Mouse (Mus musculus) natural killer cell, adult 2 months (primary cell): Measurements from ENCODE around the gene Tstd3.
A peak's percentile ranks its signal among the peaks of the same experiment; 100 is the strongest.

Source experiments
- DNase-seq, 2 experiments: peaks; one replicate each; pipeline ENCODE4 v3.0.0; 2022; ENCODE audit warnings: low spot score in 2 of 2

Gene Tstd3

GRCm38 (mm10) chr4:21766863-21767304, at the start of gene Tstd3, which contains the start of gene Usp45:
Gene Tstd3, minus strand, starts transcription at chr4:21767212.
Gene Usp45, plus strand, starts transcription at chr4:21767156.
- DNase-seq: peak; percentile 67 to 74

DNA sequence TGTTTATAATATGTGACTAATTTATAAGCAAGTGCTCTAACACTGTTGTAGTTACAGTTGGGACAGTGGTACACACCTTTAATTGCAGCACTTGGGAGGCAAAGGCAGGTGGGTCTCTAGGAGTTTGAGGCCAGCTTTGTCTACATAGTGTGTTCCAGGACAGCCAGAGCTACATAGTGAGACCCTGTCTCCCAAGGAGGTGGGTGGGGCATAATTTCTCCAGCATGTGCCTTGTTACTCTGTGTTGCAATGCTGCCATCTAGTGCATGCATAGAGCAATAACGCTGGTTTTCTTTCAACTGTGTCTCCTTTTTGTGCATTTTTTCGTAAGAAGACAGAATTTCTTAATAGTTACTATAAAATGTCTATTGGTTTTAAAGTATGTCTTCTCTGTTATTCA, 47.0 kb upstream of the Tstd3 start:
- DNase-seq: peak; percentile 13 to 37

DNA sequence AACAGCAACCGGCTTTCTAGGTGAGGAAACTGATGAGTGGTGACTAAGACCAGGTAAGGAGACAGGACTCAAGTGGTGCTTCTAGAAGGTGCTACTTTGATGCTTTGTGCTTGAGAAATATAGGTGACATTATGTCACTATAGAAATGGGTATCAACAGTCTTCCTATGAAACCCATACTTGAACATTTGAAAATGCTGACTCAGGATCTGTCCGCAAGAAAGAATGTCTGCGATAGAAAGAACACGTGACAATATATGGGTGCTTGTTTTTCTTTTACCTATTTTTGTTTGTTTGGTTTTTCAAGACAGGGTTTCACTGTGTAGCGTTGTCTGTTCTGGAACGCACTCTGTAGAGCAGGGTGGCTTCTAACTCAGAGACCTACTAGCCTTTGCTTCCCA, 45.6 kb upstream of the Tstd3 start:
- no peak for DNase-seq

DNA sequence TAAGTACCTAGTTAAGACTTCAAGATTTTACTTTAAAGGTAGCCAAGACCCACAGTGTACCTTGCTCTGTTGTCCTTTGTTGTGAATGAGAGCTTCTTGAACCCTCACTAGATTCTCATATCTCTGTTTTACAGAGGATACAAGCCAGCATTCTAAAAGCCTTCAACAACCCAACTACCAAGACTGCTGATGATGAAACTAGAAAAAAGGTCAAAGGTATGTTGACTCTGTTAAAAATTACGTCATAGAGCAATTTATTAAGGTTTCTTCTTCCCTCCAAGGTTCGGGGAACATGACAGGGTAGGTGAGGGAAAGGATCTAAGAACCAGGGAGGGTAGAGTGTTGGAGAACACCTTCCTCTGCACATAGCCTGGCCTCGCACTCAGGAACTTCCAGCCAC, 43.6 kb upstream of the Tstd3 start:
- DNase-seq: no peak

- DNase-seq: no peak
These were observed 40.2 kb upstream of the Tstd3 start for GRCm38 (mm10) chr4:21807204-21807603.

GRCm38 (mm10) chr4:21801620-21802019, 34.6 kb upstream of the Tstd3 start:
- DNase-seq: no peak

- no peak for DNase-seq
These were observed 34.0 kb upstream of the Tstd3 start for GRCm38 (mm10) chr4:21801013-21801412.

DNA sequence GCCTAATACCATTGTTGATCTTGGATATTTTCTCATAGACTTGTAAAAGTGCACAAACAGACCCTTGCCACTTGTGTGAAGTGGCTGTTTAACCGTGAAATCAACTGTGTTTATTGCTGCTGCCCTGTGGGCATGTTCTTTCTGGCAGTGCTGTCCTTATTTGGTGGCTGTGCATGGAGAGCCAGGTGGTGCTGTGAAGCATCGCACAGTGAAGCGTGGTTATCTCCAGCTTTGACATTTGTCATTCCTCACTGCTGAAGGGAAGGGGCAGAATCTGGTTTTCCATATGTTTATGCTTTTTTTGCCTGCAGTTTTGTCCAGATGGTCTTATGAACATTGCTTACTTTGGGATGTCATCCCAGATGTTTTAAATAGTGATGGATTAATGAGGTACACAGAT, 26.6 kb upstream of the Tstd3 start:
- no peak for DNase-seq

GRCm38 (mm10) chr4:21789836-21790235, 22.8 kb upstream of the Tstd3 start:
- no peak for DNase-seq

DNA sequence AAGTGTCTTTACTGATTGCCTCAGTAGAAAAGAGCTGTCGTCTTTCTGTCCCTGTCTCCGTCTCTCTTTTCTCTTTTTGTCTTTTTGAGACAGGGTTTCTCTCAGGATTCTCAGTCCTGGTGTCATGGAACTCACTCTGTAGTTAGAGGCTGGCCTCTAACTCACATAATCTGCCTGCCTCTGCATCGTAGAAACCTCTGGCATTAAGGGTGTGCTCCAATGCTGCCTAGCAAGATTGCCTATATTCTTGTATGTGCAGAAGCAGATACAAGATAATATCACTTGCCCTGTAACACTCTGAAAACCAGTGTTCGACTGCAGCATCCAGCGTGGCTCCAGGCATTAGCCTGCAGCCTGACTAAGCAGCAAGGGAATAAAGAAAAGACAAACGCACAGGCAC, 21.9 kb upstream of the Tstd3 start:
- no peak for DNase-seq

GRCm38 (mm10) chr4:21786268-21786667, 19.3 kb upstream of the Tstd3 start:
- no peak for DNase-seq

- DNase-seq: no peak
These were observed 14.1 kb upstream of the Tstd3 start for GRCm38 (mm10) chr4:21780816-21781726.

- DNase-seq: peak in 1 of 2 experiments; percentile 6
These were observed 9.9 kb upstream of the Tstd3 start for GRCm38 (mm10) chr4:21776946-21777265.

DNA sequence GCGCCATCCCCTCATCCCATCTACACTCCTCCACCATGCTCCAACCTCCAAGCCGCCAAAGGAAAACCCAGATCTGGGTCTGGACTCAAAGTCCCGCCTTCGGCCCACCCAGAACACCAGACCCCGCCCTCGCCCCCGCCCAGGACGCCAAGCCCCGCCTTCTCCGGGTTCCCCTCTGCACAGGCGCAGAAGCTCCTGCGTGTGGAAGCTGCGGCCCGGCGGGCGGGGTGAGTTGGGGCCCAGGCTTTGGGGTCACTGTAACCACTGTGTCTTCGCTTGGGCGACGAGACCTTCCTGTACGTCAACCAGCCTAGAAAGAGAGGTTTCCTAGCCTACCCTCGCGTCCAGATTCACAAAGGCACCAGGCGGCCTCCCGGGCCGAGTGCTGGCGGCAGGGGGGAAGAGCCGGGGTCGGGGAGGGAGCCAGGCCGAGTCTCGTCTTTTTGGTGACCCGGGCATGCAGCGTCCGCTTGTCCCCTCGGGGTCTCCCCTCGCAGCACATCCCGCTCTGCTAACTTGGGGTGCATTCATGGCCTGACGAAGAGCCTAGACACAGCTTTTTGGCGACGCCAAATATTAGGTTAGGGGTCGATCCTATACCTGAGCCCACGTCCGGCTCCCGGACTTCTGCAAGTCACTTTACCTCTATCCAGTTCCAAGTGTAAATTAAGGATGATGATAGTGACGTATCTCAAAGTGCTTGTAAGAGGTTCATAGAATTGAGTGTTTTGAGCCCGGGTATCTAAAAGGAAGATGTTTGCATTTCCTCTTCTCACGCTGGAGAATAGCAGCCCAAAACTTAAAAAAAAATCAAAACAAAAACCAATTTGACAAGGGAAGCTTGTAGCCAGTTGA, 9.3 kb upstream of the Tstd3 start:
- peak; percentile 91 to 92 for DNase-seq

GRCm38 (mm10) chr4:21772306-21772705, 5.3 kb upstream of the Tstd3 start:
- peak; percentile 32 to 37 for DNase-seq

- no peak for DNase-seq
These were observed 4.1 kb upstream of the Tstd3 start for GRCm38 (mm10) chr4:21771064-21771463.

DNA sequence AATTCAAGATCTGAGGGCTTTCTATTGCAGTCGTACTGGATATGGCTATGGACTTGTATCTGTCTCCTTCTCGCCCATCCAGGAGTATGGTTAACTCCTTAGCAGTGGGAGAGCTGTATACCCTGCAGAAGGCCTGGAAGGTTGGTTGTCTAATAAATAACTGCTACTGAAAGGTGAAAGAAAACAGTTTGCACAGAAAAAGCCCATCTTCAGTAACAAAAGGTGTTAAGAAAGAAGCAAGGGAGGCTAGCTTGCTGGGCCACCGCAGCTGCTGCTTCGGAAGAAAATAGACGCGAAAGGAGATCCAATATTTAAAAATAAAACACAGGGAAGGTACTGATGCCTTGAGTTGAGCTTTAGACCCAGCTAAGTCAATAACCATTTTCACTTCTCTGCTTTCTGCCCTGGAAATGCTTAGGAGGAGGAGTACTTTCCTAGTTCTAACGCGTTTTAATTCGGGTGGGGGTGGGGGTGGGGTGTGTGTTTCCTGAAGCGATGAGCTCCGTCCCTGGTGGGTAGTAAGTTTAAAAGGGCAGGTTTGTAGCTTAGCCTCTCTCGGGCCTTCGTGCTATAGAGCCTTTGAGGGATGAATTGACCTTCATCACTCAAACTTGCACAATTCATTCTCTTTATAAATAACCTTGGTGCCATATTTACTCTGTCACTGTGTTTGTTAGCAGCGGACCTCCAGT, 695 bp downstream of the Tstd3 start:
- DNase-seq: no peak

GRCm38 (mm10) chr4:21763827-21764226, 3.2 kb downstream of the Tstd3 start:
- no peak for DNase-seq

DNA sequence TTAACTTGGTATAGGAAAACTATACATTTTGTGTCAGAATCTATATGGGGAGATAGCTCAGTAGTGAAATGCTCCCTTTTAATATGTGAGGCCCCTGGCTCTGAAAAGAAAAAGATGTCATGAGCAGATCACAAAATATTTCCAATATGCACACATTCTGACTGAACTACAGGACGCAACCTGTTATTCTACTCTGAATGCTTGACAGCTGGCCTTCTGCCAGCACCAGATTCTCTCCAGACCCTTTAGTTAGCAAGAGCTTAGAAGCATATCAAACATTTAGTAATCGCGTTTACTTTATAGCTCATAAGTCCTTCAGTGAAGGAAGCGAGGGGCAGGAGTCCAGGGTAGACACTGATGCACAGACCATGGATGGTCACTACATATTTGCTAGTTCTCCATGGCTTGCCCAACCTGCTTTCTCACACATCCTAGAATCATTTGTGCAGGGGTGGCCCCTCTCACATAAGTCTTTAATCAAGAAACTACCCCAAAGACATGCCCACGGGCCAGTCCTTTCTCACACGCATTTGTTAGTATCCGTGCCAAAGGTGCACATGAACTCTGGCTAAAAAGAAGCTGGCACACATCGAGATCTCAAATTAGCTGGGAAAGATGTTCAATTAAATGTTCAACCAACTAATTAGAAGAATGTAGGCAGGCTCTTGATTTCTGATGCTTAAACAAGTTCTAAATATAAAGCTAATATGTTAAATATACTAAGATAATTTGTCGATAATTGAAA, 5.4 kb downstream of the Tstd3 start:
- no peak for DNase-seq

GRCm38 (mm10) chr4:21758860-21759259, 8.2 kb downstream of the Tstd3 start:
- DNase-seq: no peak

- peak; percentile 43 to 64 for DNase-seq
These were observed 11.8 kb downstream of the Tstd3 start for GRCm38 (mm10) chr4:21755123-21755789.
